Mouse (Mus musculus) erythroblast, adult 5-6 weeks (primary cell): ENCODE data around the gene Tex29. TPM values are rescaled to one million over a fixed set of nuclear protein-coding genes. Genes with fewer than 3 reads are reported as not detected.

ENCODE experiments used
- ATAC-seq: replicated peaks from 2 replicates; pipeline ENCODE4 v1.8.0; 2016; ENCODE audit warnings: moderate number of reproducible peaks, mild to moderate bottlenecking, moderate TSS enrichment, inconsistent platforms; ENCODE audit not compliant: poor library complexity, low FRiP score, severe bottlenecking
- total RNA-seq, 2 experiments: library from RNA; stranded (forward) in 1 of 2; stranded (reverse) in 1 of 2; fragments of 150-400 nt in 1 of 2; fragments of 200-764, 138-1000 nt in 1 of 2; gene quantifications; 2 replicates each; pipeline versions ENCODE4 v1.2.3 to v1.2.4; 2015 to 2017; ENCODE audit warnings: low replicate concordance in 2 of 2

Gene Tex29
- total RNA-seq (2015; ENCODE audit: low replicate concordance): not detected in 2 replicates
- not detected in 2 replicates for total RNA-seq (2017; ENCODE audit: low replicate concordance)

- ATAC-seq: no peak
Measured at GRCm38 (mm10) chr8:11840174-11840573, at the start of gene Tex29. Gene Tex29 (plus strand): TSS chr8:11840474.

DNA sequence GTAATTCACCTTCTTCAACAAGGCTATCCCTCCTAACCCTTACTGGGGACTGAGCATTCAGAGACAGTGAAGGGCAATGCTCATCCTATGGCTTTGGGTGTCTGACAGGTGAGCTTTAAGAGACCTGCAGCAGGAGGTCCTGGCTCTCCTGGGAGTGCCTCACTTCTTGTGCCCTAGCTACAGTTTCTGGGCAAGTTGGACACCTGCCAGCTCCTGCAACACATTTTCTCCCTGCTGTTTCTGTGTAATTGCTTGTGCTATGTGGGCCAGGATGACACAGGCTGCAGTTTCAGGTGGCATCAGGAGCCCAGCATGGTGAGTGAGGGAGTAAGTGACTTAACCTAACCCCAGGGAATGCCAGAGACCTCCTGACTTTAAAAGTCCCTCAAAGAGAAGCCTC is 45.3 kb upstream of the Tex29 start:
- no peak for ATAC-seq

DNA sequence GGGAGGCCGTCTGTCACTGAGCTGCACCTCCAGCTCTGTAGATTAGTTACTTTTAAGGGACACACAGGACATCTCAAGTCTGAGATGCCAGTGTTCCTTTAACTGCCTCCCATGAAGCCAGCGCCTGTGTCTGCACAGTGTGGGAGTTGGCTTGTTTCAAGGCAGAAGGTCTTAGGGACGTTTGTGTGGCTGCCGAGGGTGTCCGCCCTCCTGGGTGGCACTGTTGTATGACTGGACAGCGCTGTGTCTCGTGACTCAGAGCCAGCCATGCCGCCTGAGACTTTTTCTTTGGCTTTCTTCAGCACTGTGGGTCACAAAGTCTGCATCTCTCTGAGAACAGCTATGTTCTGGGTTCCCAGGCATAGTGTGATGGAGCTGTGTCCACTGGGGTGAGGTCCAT is 43.1 kb upstream of the Tex29 start:
- ATAC-seq: no peak

DNA sequence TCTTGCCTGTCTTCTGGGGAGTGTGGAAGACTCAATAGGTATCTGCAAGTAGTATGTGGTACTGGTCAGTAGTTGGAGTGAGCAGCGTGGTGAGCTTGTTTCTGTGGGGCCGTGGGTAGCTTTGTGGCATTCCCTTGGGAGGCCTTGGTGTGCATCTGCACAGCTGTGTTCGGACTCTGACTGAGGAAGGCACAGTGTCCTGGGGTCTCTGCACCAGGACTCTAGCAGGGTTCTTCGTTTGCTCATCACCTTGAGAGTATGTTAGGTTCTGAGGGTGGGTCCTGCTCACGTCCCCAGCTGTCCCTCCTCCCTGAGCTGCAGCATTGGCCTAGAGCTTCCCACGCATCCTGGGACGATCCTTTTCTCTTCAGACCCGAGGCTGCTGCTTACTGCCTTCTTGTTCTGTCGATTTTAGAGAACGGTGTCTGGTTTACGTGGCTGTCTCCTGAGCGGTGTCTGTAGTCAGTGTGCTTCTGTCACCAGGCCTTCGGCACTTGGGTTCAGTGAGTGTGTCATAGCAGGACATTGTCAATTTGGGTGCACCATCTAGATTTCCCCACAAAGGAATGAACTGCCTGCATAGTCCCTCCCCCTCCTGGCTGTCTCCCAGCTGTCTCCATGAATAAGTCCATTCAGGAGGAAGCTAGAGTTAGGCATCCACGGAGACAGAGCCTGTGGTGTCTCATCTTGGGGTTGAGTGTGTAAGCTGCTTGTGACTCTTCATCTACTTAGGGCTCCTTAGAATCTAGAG is 42.4 kb upstream of the Tex29 start:
- no peak for ATAC-seq

DNA sequence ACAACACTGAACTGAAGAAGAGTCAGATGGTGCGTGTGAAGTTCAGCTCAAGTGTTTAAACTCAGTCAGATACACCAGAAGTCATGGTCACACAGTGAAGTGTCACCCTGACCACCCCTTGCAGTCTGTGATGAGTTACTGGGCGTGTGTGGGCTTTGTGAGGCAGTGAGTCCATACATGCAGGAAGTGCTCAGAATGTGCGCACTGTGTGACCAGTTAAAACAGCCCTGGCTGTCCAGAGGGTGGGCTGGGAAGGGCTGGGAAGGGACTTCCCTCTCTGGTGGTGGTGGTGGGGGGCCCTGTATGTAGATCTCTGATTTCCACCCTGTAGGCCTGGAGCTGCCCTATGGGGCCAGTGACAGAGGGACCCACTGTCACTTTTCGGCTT is 41.8 kb upstream of the Tex29 start:
- ATAC-seq: no peak

DNA sequence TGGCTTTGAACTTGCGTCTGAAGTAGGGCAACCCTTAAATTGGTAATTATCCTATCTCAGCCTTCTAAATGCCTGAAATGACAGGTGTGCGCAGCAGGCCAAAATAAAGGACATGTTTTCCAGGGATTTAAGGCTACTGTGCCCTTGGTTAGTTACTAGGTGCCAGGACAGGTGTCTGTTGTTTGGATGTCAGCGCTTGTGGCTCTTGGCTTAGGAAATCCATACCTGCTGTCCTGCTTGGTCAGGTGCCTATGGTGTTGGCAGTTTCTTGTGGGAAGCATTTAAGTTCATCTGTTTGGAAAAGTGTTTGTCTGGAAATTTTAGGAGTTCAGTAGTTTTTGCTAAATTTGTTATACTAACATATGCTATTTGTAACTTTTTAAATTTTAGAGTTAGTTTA is 41.2 kb upstream of the Tex29 start:
- no peak for ATAC-seq

DNA sequence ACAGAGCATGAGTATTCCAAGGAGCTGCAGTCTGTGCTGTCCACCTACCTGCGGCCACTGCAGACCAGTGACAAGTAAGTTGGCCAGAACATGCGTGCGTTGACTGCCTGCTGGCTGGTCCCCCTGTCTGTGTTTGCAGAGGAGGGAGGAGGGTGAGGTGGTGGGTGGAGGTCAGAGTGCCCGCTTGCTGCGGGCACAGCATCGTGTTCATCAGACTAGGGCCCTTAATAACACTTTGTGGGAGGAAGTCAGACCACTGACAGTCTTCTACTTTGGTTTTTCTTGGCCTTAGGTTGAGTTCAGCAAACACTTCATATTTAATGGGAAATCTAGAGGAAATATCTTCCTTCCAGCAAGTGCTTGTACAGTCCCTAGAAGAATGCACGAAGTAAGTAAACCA is 39.8 kb upstream of the Tex29 start:
- no peak for ATAC-seq

DNA sequence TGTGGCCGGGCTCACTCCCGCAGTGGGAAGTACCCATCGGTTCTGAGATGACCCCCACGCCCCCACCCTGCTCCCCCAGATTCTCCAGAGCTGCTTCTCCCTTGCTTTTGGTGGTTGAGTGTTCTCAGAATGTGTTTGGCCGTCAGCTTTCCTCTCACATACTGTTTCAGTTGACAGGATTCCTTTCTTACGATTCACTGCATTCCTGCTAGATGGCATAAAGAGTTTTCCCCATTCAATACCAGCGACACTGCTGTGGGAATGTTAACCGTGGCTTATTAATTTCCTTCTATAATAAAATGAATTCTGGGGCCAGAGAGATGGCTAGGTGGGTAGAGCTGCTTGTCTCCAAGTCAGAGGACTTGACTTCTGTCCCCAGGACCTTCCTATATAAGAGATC is 38.7 kb upstream of the Tex29 start:
- no peak for ATAC-seq

DNA sequence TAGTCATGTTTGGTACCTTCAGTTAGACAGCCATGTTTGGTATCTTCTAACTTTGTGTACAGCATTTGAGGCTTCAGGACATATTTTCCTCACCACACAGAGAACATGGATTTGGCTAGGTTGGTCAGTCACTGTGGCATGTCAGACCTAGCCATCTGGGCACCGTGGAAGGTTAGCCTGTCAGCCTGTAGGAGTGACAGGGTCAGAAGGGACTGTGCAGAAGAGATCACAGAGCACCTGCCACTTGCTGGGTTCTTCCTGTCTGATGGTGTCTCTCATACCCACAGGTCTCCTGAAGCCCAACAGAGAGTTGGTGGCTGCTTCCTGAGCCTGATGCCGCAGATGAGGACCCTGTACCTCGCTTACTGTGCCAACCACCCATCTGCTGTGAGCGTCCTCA is 35.4 kb upstream of the Tex29 start:
- ATAC-seq: no peak

DNA sequence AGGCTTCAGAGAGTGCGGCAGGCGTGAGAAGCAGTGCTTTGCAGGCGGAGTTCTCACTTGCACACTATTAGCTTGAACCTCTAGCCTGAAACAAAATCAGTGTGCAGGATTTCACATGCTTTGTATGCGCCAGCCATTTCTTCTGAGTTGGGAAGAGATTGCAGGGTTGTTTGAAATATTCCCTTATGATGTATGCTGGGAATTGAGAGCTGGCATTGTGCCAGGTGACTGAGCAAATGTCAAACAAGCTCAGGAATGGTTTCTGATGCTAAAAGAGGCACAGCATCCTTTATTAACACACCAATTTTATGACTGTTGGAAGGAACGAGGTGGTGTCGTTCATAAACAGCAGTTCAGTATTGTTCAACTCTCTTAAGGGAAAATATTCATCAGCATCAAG is 34.0 kb upstream of the Tex29 start:
- ATAC-seq: no peak

GRCm38 (mm10) chr8:11807361-11807760 is 32.9 kb upstream of the Tex29 start:
- no peak for ATAC-seq

GRCm38 (mm10) chr8:11808047-11808446 is 32.2 kb upstream of the Tex29 start:
- ATAC-seq: no peak

- no peak for ATAC-seq
Measured at GRCm38 (mm10) chr8:11810426-11810825, 29.8 kb upstream of the Tex29 start.

GRCm38 (mm10) chr8:11813801-11814200 is 26.5 kb upstream of the Tex29 start:
- no peak for ATAC-seq

DNA sequence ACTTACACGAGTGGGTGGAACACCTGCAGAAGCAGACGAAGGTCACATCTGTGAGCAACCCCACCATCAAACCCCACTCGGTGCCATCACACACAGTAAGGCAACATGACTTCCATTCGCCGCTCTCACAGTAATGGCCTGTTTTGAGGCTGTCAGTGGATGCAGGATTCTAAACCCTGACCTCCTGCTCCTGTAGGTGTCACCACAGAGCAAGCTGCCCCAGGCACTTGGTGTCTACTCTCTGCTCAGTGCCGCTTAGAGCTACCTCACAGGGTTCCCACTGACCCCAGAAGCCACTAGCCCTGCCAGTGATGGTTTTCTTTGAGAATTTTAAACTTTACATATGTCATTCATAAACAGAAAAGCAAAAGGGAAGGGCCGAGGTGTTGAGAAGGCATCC is 25.1 kb upstream of the Tex29 start:
- no peak for ATAC-seq

DNA sequence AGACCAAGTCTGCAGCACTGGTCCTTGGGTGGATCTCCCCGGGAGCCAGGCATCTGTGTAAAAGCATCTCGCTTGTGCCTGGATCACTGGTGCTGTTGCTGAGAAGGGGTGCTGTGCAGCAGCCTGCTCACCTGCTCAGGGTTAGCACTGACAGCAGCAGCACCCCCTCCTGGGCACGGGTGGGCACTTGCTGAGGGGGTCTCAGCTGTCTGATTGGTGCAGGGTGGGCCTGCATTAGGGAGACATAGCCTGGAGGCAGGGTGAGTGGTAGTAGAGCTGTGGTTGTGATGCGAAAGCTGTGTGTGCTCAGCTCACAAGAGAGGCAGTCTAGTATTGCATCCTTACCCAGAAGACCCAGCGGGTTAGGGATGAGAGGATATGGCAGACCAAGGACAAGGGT is 20.1 kb upstream of the Tex29 start:
- no peak for ATAC-seq

DNA sequence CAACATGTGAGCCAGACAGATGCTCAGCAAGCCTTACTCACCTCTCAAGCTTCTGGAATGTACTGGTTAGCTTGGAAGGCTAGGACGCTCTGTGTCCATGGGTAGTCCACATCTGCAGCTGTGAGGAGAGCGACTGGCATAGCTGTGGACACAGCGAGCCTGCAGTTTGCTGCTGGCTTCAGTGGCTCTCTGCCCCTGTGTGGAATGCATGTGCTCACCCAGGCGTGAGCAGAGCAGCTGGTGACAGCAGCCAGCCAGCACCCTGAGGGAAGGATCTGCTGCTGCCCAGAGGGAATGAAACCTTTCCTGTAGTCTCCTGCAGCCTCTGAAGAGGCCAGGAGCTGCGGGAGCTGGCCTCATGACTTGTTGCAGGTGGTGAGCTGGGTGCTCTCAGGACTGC is 19.7 kb upstream of the Tex29 start:
- ATAC-seq: no peak

DNA sequence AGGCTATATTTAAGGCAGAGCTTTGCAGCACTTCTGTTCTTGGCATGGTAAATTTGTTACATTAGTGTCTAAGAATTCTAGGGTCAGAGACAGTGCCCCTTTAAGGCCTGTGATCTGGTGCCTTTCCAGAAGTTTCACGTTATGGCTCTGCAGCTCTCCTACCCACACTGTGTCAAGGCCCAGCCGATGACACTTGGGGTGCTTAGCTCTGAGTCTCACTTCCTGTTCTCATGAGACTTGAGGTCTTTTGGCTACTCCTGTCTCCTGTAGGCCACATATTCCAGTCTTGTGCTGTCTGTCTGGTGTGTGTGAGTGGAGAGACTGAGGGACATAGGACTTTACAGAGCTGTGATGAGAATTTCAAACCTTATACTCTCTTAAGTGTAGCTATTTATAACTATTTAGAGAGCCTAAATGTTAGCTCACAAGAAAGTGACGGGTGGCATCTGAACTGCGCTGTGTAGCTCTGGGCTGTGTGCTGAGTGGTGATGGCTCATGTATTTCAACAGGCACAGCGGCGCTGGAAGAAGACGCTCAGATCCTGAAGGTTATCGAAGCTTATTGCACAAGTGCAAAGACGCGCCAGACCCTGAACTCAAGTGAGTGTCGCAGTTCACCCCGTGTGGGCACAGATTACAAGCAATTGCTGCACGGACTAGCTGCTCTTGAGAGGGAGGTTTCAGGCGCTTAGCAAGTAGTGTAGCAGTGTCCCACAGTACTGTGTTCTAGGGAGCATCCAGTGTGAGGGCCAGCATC is 18.6 kb upstream of the Tex29 start:
- no peak for ATAC-seq

GRCm38 (mm10) chr8:11822550-11823060 is 17.7 kb upstream of the Tex29 start:
- no peak for ATAC-seq

DNA sequence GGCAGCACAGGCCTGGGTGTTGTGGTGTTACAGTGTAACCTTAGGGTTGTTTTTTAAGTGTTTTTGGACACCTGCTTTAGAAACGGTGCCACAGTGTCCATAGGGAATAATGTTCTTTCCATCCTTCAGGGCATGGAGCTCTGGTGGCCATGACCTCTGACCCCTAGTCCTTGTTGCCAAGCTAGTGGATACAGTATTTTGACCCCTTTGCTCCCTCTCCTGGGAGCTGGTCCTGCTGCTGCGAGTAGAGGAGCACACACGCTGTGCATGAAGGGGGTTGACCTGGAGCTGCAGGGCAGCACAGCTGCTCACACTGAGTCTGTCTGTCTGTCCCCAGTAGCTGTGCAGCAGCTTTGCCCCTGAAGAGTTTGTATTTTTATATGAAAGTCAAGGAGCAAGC is 14.5 kb upstream of the Tex29 start:
- no peak for ATAC-seq

DNA sequence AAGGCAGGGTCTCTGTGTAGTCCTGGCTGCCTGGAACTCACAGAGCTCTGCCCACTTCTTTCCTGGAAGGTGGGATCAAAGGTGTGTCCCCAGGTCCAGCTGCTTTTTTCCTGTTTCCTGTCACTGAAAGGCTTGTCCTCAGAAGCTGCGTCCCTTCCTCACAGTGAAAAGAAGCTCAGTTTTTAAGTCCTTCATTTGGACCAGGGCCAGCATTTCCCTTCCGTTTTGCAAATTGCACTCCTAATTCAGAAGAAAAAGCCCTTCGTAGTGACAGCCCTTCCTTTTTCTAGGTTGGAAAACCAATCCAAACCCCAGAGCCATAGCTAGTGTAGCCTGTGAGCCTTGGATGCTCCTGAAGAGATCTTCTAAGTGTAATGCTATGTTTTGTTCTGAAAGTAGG is 13.0 kb upstream of the Tex29 start:
- no peak for ATAC-seq
